Mouse (Mus musculus): ENCODE data around the gene Gm36864. TPM values are rescaled to one million over a fixed set of nuclear protein-coding genes. Genes with fewer than 3 reads are reported as not detected.

Gene Gm36864
- total and polyA plus RNA-seq, 3 experiments: 0.16 TPM; not detected in 2

GRCm38 (mm10) chr7:44262791-44263643 is 27.0 kb downstream of the Gm36864 start (continued):
- peak; percentile 21; the same call in 1 of the 2 replicates for TF ChIP-seq HCFC1 (IDR thresholded peaks at IDR 0.05; ENCODE audit: low read depth, low read length)
- TF ChIP-seq JUND (conservative IDR thresholded peaks at IDR 0.05; ENCODE audit: low read depth, low read length): no peak; the same call in 1 of the 2 replicates
- TF ChIP-seq RCOR1 (conservative IDR thresholded peaks at IDR 0.05; ENCODE audit: low read depth, low read length): no peak
- peak; percentile 65; the same call in 1 of the 2 replicates for TF ChIP-seq MYC (IDR thresholded peaks at IDR 0.05; ENCODE audit: low read depth, low read length)
- no peak for TF ChIP-seq GABPA (IDR thresholded peaks at IDR 0.05; ENCODE audit: insufficient replicate concordance, low read depth, low read length)
- TF ChIP-seq ETS1 (conservative IDR thresholded peaks at IDR 0.05; ENCODE audit: low read depth, low read length): no peak
- no peak for TF ChIP-seq MAFK (IDR thresholded peaks at IDR 0.05; ENCODE audit: insufficient replicate concordance, low read length)
- no peak for TF ChIP-seq POLR2AphosphoS2 (IDR thresholded peaks at IDR 0.05; ENCODE audit: low read depth, low read length)
- TF ChIP-seq UBTF (IDR thresholded peaks at IDR 0.05; ENCODE audit: low read depth, low read length): no peak
- peak; percentile 32; the same call in 1 of the 2 replicates for TF ChIP-seq MAX (IDR thresholded peaks at IDR 0.05; ENCODE audit: low read length)
- 0 out of 2 replicates have a peak, but pooled peaks have one; percentile 27 for TF ChIP-seq BHLHE40 (IDR thresholded peaks at IDR 0.05; ENCODE audit: low read depth, low read length)
- peak; percentile 60; the same call in 1 of the 2 replicates for TF ChIP-seq MAZ (IDR thresholded peaks at IDR 0.05; ENCODE audit: low read depth, low read length)
- no peak for TF ChIP-seq KAT2A (IDR thresholded peaks at IDR 0.05; ENCODE audit: insufficient replicate concordance, low read length)
- TF ChIP-seq SIN3A (IDR thresholded peaks at IDR 0.05; ENCODE audit: low read length): peak; percentile 50; the same call in 1 of the 2 replicates
- TF ChIP-seq POLR2A (IDR thresholded peaks at IDR 0.05; ENCODE audit: low read depth, low read length): no peak
- peak; percentile 30; the same call in 1 of the 2 replicates for TF ChIP-seq IRF4 (IDR thresholded peaks at IDR 0.05; ENCODE audit: low read depth, low read length)
- TF ChIP-seq RAD21 (IDR thresholded peaks at IDR 0.05; ENCODE audit: low read depth, low read length): peak; percentile 95
- peak; percentile 45 for TF ChIP-seq NRF1 (IDR thresholded peaks at IDR 0.05; ENCODE audit: low read depth, low read length)
- TF ChIP-seq EP300 (IDR thresholded peaks at IDR 0.05; ENCODE audit: low read length): 0 out of 2 replicates have a peak, but pooled peaks have one; percentile 2

GRCm38 (mm10) chr7:44268117-44268516 is 32.1 kb downstream of the Gm36864 start:
- DNase-seq (ENCODE audit: extremely low read depth): no peak
- Histone ChIP-seq H3K9me3 (replicated peaks; ENCODE audit: low read length) (no peaks in the 10 kb centered on the region), H3K4me3 (replicated peaks in 1 of 3; ENCODE audit: low read depth in 2 of 3, low read length in 2 of 3, poor library complexity in 1 of 3) (no peak overlapping the region), H3K27ac (ENCODE audit: insufficient read depth, low read depth) (no peak overlapping the region), H3K36me3 (replicated peaks in 1 of 2; ENCODE audit: control insufficient read depth in 1 of 2, insufficient read depth in 1 of 2, low read length in 1 of 2) (no peaks in the 10 kb centered on the region), H3K4me1 (ENCODE audit: control insufficient read depth in 1 of 2, insufficient read depth in 2 of 2) (peaks cover 0 to 4% of the 10 kb centered on the region in 2 experiments; a peak in 2 of 4 replicates), H3K4me2 (ENCODE audit: insufficient read depth, low read depth, poor library complexity, severe bottlenecking) (no peak overlapping the region), H3K27me3 (replicated peaks) (peaks cover 39% of the 10 kb centered on the region), H3K9ac (ENCODE audit: insufficient read depth, low read depth) (no peak overlapping the region), H3K79me2 (replicated peaks; ENCODE audit: control insufficient read depth, extremely low read depth, insufficient read depth, poor library complexity, severe bottlenecking) (no peaks in the 10 kb centered on the region)
- in situ Hi-C loops (cut with MboI; ENCODE audit: low pct_ligation_motif_present, low pct_unique_long_range_greater_than_20kb, low sequenced_read_pairs): loop anchor here (10.0 kb wide), 2 partner anchors 227 to 377 kb away; partner anchors contain the start of genes Emc10 and Fam71e1
- TF ChIP-seq MAZ (IDR thresholded peaks at IDR 0.05; ENCODE audit: low read depth, low read length) (no peak), RAD21 (IDR thresholded peaks at IDR 0.05; ENCODE audit: low read depth, low read length) (no peak), KAT2A (IDR thresholded peaks at IDR 0.05; ENCODE audit: insufficient replicate concordance, low read length) (no peak), POLR2AphosphoS2 (IDR thresholded peaks at IDR 0.05; ENCODE audit: low read depth, low read length) (no peak)
- dilution Hi-C loops (cut with MboI; ENCODE audit: extremely low pct_ligation_motif_present, extremely low pct_unique_long_range_greater_than_20kb, low sequenced_read_pairs): no loop called here
